Mouse (Mus musculus) neural tube, embryonic 10.5 days (tissue): ENCODE results near the gene Rps27.

Source experiments
- DNase-seq: peaks from one replicate; pipeline ENCODE4 v3.0.0-alpha.2; 2017; ENCODE audit warnings: low spot score; ENCODE audit errors: extremely low spot score

Rps27 gene

DNA sequence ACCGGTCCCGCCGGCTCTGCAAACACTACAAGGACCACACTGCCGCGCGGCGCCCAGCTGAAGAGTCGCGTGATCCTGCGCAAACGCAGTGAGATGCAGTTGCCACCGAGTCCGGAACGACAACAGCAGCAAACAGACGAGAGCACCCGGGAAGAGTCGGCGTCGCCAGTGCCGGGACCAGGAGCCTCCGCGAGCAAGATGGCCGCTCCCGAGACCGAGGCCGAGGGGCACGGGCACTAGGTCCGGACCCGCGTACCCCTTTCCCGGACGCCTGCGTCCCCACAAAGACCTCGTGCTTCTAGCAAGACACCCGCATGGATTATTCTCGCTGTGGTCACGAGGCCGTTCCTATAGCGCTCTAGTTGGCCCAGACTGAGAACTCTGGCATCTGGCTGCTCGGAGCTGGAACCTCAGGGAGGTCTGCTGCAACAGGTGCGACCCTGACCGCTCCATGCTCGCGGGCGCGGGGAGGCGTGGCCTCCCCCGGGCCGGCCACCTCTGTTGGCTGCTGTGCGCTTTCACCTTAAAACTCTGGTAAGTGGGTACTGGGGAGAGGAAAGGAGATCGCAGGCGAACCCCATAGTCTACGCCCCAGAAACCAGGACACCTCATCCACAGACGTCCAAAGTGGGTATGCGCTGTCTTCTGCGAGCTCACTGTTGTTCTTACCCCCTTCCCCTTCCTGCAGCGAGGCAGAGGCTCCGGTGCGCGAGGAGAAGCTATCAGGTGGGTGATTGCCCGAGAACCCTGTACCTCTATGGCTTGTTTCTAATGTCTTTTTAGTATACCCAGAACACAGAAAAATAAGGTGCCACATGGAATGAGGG is 18.3 kb upstream of the Rps27 start, which contains the start of gene Jtb:
TSS of gene Jtb (plus strand) at position 91 of the 827 bp plus-strand sequence.
- peak; percentile 90 for DNase-seq

DNA sequence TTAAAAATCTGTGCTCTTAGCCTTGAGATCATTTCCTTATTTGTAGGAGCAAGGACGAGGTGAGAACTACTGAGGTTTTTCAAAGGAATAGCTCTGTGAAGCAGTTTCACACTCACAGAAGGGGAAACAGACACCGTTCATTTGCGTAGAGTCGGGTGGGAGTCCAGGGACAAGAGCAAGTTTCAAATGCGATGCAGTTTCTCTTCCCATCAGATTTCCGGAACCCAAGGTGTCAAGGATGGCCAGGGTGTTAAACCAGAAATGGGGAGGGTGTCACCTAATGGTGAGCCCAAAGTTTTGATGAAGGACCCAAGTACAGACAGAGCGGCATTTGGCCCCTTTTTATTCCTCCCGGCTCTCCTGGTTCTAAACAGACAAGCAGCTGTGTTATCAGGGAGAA is 17.6 kb upstream of the Rps27 start:
- no peak for DNase-seq

DNA sequence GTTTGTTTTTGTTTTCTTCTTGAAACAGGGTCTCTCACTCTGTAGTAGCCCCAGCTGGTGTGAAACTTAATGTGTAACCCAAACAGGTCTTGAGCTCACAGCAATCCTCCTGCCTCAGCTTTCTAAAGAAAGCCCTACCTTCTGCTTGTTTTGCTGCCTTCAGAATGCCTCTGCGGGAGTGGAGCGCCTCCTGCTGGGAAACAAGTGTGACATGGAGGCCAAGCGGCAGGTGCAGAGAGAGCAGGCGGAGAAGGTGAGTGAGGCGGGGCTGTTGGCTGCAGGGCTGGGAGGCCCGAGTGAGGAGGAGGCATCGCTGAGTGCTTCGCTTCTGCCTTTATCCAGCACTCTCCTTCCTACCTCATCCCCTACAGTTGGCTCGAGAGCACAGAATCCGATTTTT is 10.9 kb upstream of the Rps27 start:
- DNase-seq = no peak

DNA sequence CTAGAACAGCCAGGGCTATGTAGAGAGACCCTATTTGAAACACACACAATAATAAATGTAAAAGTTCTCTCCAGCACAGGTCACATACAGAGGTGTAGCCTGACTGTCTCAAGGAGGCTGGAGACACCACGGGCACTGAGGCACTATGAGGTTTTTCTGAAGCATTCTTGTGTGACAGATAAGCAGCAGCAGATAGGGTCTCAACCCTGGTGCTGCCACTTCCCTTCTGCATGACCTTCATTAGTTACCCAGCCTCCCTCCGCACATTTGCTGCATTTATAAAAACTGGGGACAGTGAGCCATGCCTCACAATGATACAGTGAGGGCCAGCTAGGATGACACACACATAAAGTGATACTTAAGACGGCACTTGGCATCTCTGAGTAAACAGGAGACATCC is 9.5 kb upstream of the Rps27 start:
- DNase-seq = no peak

DNA sequence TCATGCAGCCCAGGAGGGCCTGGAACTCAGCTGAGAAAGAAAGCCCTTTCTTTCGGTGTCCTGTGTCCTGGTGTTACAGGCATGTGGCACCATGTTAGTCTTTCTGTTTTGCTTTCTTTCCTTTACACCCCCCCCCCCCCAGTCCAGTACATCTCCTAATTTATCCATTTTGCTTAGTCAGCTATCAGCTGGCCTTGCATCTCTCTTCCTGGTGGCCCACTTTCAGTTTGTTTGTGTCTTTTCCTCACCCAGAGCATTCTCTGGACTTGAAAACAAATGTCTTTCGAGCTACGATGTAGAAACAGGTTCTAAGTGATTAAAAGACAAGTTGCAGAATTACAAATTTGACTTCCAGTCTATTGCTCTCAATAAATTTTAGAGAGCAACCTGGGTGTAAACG is 9.0 kb upstream of the Rps27 start:
- DNase-seq = no peak

- no peak for DNase-seq
Observed at GRCm38 (mm10) chr3:90221123-90221522, 7.7 kb upstream of the Rps27 start.

DNA sequence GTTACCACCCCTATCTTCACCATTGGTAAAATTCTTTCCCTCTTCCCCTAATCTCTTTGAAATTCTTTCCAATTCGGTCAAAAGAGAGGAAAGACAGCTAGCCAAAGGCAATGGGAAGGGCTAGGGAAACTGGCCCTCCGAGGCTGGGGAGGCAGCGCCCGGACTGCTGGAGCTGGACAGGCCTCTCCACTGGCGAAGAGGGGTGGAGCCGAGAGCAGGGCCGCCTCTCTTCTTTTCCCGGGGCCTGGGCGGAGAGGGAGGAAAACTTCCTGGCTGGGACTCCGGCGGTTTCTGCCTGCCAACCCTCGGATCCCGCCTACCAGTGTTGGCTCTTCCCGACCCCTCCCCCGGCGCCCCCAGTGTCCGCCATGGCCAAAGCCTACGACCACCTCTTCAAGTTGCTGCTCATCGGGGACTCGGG is 7.1 kb upstream of the Rps27 start:
- DNase-seq = peak; percentile 75

DNA sequence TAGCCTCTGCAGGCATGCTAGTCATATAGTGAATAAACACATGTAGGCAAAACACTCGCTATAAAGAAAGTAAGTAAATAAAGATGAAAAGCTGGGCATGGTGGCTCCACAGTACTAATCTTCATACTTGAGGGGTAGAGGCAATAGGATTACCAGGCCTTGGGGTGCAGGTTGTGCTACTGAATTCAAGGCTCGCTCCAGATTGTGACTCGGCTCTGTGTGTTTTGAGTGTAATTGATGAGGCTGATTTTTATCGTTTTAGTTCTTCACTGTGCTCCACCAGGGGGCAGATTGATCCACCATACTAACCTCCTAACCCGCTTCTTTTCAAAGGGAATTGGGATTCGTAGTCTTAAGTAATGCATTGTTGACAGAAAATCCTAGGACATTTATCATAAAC is 6.6 kb upstream of the Rps27 start:
- peak; percentile 51 for DNase-seq

- no peak for DNase-seq
Observed at GRCm38 (mm10) chr3:90215825-90216380, 2.5 kb upstream of the Rps27 start.

DNA sequence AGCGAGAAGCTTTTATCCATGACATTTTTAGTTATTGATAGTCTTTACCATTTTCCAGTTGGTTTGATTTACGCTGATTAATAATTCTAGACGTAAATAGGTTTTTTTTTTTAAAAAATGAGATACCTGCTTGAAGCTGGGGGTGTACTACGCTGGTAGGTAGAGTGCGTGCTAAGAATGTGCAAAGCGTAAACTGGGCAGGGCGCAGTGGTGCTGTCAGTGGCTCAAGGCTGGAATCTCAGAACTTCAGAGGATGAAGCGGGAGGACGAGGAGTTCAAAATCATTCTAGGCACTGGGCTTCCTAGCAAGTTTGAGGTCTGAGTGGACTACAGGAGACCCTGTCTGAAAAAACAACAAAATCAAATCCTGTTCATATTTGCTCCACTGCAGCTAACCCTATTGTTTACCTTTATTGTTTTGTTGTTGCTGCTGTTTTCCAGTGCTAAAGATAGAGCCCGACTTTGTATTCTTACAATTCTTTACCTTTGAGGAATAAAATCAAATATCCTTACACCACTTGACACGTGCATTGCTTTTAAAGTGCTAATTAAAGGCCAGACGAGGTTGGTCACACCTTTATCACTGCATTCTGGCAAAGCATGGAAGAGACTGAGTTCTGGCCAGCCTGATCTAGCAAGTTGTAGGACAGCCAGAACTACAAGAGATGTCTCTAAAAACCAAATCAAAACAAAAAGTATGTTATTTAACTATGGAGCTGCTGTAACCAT is 669 bp upstream of the Rps27 start:
- no peak for DNase-seq

- DNase-seq = no peak
Observed at GRCm38 (mm10) chr3:90212723-90213122, 728 bp downstream of the Rps27 start.

DNA sequence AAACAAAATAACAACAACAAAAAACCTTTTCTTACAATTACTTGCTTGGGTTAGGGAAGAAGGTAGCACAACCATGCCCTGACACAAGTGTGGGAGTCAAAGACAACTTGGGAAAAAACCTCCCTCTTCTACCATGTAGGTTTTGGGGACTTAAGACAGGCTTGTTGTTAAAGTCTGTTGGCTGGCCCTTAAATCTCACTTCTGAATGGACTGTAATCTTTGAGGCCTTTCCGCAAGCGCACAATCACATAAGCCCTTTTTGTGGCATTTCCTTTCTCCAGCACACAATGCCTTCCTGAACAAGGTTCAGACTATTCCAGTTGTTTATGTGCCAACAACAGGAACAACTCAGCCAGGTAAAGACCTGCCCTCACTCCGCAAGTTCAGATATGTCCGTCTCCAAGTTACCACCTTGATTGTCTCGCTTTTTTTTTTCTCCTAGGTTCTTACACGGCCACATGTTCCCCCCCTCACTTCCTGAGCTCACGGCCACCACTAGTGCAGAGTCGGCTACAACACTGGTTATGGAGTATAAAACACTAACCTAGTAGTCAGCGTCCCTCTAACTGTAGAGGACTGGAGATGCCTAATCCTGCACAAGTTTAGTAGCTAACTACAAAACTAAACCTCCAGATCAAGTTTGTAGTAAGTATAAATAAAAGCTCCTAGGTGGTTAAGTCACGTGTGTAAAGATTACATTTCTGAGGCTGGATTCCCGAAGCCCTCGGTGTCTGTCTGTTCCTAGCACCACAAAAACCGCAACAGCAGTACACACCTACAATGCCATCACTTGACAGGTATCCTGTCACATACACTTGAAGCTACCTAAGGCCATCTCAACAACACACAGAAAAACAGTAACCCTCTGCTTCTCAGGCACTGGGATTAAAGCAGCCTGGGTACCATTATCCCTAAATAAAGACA is 1.7 kb downstream of the Rps27 start:
- DNase-seq = no peak

DNA sequence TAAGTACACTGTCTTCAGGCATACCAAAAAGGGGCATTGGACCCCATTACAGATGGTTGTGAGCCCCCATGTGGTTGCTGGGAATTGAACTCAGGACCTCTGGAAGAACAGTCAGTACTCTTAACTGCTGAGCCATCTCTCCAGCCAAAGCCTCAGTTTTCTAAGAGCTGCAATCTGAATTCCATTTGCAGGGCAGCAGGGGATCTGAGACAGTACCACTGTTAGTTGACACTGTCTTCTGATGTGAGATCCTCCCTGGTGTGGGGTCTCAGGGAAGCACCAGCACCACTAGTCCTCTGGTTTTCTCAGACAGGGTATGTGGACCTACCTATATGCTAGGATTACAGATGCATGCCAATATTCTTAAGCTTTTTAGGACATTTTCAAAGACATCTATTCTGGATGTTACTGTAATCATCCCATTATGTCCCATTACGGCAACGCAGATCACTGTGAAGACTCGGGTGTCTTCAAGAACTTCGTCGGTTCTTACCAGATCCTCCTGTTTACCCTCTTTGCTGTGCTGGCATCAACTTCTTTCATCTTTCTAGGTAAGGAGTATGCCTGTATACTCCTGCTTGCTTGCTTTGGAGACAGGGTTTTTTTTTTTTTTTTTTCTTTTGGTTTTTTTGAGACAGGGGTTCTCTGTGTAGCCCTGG is 3.4 kb downstream of the Rps27 start:
- DNase-seq = no peak

DNA sequence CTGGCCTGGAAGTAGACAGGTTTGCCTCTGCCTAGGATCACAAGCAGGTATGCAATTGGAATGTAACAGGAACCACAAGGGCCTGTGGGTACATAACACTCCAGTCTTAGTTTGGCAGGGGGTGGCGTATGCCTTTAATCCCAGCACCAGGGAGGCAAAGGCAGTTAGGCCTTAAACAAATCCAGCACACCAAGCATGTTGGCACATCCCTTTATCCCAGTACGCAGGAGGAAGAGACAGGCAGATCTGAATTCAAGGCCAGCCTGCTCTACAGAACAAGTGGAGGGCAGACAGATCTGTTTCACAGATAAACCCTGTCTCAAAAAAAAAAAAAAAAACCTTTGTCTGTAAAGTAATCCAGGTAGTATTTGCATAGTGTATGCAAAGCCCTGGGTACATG is 4.8 kb downstream of the Rps27 start:
- no peak for DNase-seq

- no peak for DNase-seq
Observed at GRCm38 (mm10) chr3:90204582-90204981, 8.9 kb downstream of the Rps27 start.

GRCm38 (mm10) chr3:90203619-90204018 is 9.8 kb downstream of the Rps27 start:
- DNase-seq = no peak

GRCm38 (mm10) chr3:90202884-90203283 is 10.6 kb downstream of the Rps27 start:
- no peak for DNase-seq

DNA sequence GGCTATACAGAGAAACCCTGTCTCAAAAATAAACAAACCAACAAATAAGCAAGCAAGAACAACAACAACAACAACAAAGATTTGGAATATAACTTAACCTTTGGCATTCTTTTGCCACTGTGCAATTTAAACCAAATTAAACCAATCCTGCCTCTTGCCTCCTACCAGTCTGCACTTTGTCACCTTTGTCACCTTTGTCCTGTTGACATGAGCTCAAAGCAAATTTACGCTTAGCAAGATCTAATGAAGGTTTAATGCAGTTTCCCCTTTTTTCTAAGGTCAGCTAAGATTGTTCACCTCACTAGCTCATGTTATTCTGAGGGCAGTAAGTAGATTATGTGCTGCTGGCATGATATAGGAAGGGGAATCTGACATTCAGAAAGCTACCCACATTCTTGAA is 15.9 kb downstream of the Rps27 start:
- DNase-seq = no peak

DNA sequence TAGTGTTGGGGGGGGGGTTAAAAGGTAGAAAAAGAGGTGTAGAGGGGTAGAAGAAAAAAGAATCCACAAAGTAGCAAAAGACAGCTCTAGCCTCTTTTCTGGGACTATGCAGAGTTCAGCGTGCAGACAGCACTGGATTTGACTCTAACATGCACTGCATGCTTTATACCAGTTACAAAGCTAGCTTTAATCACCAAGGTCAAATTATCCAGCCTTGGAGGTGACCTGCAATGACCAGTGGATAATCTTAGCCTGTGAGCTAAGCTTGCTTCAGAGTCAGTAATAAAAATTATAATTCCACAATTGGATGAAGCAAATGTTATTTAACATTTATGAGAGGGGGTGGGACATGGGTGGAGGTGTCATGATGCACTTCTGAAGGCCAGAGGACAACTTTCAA is 17.8 kb downstream of the Rps27 start:
- DNase-seq = no peak

DNA sequence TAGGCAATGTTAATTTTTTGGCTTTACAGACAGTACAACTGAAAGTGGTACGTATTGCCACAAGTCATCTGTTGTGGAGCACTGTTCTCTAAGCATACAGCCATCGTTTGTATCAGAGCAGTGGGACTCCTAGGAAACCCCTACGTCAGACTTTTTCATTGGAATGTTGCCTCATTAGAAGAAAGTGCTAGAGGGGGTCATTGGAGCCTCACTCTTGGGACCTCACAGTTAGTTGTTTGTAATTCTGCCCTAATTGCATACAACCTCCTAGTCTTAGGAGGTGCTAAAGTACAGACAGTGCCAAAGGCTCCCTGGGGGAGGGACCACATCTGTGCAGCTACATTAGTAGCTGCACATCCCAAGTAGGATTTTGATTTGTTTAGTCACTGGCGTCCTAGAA is 18.7 kb downstream of the Rps27 start:
- no peak for DNase-seq
